Mouse (Mus musculus) MEL (cell line): Measurements from ENCODE around the gene Cdkn2a. TPM values are rescaled to one million over a fixed set of nuclear protein-coding genes. Genes with fewer than 3 reads are reported as not detected.

ENCODE experiments used
- DNase-seq: peaks from one replicate; pipeline ENCODE4 v3.0.0; 2011; ENCODE audit warnings: low read depth, low spot score
- H3K27ac ChIP-seq: 2 replicates; pipeline ENCODE4 v1.5.1; 2012; ENCODE audit warnings: low read depth, mild to moderate bottlenecking, control low read depth, low read length, moderate library complexity; ENCODE audit not compliant: control insufficient read depth
- H3K27me3 ChIP-seq, 2 experiments: fragments of 150-350 bp in 1 of 2; sonication (generic) in 1 of 2; 2 replicates each; pipeline ENCODE4 v1.6.1; 2012; ENCODE audit warnings: low read length in 2 of 2, mild to moderate bottlenecking in 2 of 2, improper control_type of control experiment in 1 of 2, moderate library complexity in 1 of 2; ENCODE audit not compliant: insufficient read depth in 2 of 2, control insufficient read depth in 1 of 2
- H3K36me3 ChIP-seq, 2 experiments: 2 replicates each; pipeline ENCODE4 v1.6.1; 2012 to 2014; ENCODE audit warnings: low read length in 2 of 2, improper control_type of control experiment in 1 of 2, inconsistent platforms in 1 of 2, mild to moderate bottlenecking in 1 of 2; ENCODE audit not compliant: insufficient read depth in 2 of 2, control insufficient read depth in 1 of 2
- H3K4me1 ChIP-seq, 2 experiments: fragments of 150-350 bp in 1 of 2; sonication (generic) in 1 of 2; 2 replicates each; pipeline ENCODE4 v1.6.1; 2012; ENCODE audit warnings: low read length in 2 of 2, improper control_type of control experiment in 1 of 2, mild to moderate bottlenecking in 1 of 2; ENCODE audit not compliant: insufficient read depth in 2 of 2, control insufficient read depth in 1 of 2
- H3K4me3 ChIP-seq, 2 experiments: fragments of 150-350 bp in 1 of 2; sonication (generic) in 1 of 2; 2 replicates each; pipeline ENCODE4 v1.5.1; 2012; ENCODE audit warnings: low read depth in 2 of 2, low read length in 2 of 2, mild to moderate bottlenecking in 2 of 2, moderate library complexity in 2 of 2, control low read depth in 1 of 2, improper control_type of control experiment in 1 of 2; ENCODE audit not compliant: control insufficient read depth in 1 of 2, insufficient read depth in 1 of 2
- H3K79me2 ChIP-seq: 2 replicates; pipeline ENCODE4 v1.6.1; 2012; ENCODE audit warnings: mild to moderate bottlenecking, low read length, moderate library complexity; ENCODE audit not compliant: control insufficient read depth, poor library complexity, insufficient read depth
- H3K9ac ChIP-seq: 2 replicates; pipeline ENCODE4 v1.6.1; 2012; ENCODE audit warnings: low read depth, mild to moderate bottlenecking, control low read depth, low read length, moderate library complexity; ENCODE audit not compliant: control insufficient read depth, poor library complexity, severe bottlenecking
- H3K9me3 ChIP-seq: fragments of 150-350 bp; sonication (generic); replicated peaks from 2 replicates; pipeline ENCODE4 v1.6.1; 2012; ENCODE audit warnings: mild to moderate bottlenecking, low read length, improper control_type of control experiment, moderate library complexity; ENCODE audit not compliant: insufficient read depth
- BHLHE40 ChIP-seq: IDR thresholded peaks from 2 replicates; pipeline ENCODE4 v1.6.1; 2012; ENCODE audit warnings: low read depth, mild to moderate bottlenecking, inconsistent platforms, low read length, improper control_type of control experiment, borderline replicate concordance
- CHD2 ChIP-seq: IDR thresholded peaks from 2 replicates; pipeline ENCODE4 v1.6.1; 2011; ENCODE audit warnings: low read length, improper control_type of control experiment
- E2F4 ChIP-seq: IDR thresholded peaks from 2 replicates; pipeline ENCODE4 v1.6.1; 2011; ENCODE audit warnings: low read depth, low read length, improper control_type of control experiment, borderline replicate concordance
- EP300 ChIP-seq, 2 experiments: IDR thresholded peaks; 2 replicates each; pipeline ENCODE4 v1.6.1; 2011; ENCODE audit warnings: improper control_type of control experiment in 2 of 2, low read length in 2 of 2, low read depth in 1 of 2, mild to moderate bottlenecking in 1 of 2
- ETS1 ChIP-seq: IDR thresholded peaks from 2 replicates; pipeline ENCODE4 v1.6.1; 2012; ENCODE audit warnings: low read depth, mild to moderate bottlenecking, inconsistent platforms, low read length, improper control_type of control experiment, moderate library complexity
- GABPA ChIP-seq: IDR thresholded peaks from 2 replicates; pipeline ENCODE4 v1.6.1; 2012; ENCODE audit warnings: low read depth, mild to moderate bottlenecking, inconsistent platforms, low read length, improper control_type of control experiment, moderate library complexity
- GATA1 ChIP-seq: IDR thresholded peaks from 2 replicates; pipeline ENCODE4 v1.6.1; 2011; ENCODE audit warnings: low read depth, low read length, improper control_type of control experiment
- HCFC1 ChIP-seq: IDR thresholded peaks from 2 replicates; pipeline ENCODE4 v1.6.1; 2012; ENCODE audit warnings: low read depth, mild to moderate bottlenecking, inconsistent platforms, low read length, improper control_type of control experiment, moderate library complexity
- JUND ChIP-seq: IDR thresholded peaks from 2 replicates; pipeline ENCODE4 v1.6.1; 2011; ENCODE audit warnings: low read depth, mild to moderate bottlenecking, improper control_type of control experiment, low read length
- MAX ChIP-seq: IDR thresholded peaks from 2 replicates; pipeline ENCODE4 v1.6.1; 2011; ENCODE audit warnings: low read length, improper control_type of control experiment
- MAZ ChIP-seq: IDR thresholded peaks from 2 replicates; pipeline ENCODE4 v1.6.1; 2012; ENCODE audit warnings: low read depth, mild to moderate bottlenecking, inconsistent platforms, low read length, improper control_type of control experiment
- MXI1 ChIP-seq: IDR thresholded peaks from 2 replicates; pipeline ENCODE4 v1.6.1; 2011; ENCODE audit warnings: mild to moderate bottlenecking, low read depth, low read length, improper control_type of control experiment
- MYC ChIP-seq: IDR thresholded peaks from 2 replicates; pipeline ENCODE4 v1.6.1; 2011; ENCODE audit warnings: low read depth, mild to moderate bottlenecking, low read length, improper control_type of control experiment, moderate library complexity
- NELFE ChIP-seq: IDR thresholded peaks from 2 replicates; pipeline ENCODE4 v1.6.1; 2011; ENCODE audit warnings: low read depth, low read length, improper control_type of control experiment
- NRF1 ChIP-seq: IDR thresholded peaks from 2 replicates; pipeline ENCODE4 v1.6.1; 2014; ENCODE audit warnings: low read depth, mild to moderate bottlenecking, inconsistent platforms, low read length, improper control_type of control experiment, moderate library complexity; ENCODE audit not compliant: poor library complexity, insufficient read depth, severe bottlenecking
- POLR2A ChIP-seq, 2 experiments: IDR thresholded peaks; 2 replicates each; pipeline ENCODE4 v1.6.1; 2011 to 2012; ENCODE audit warnings: low read length in 2 of 2, mild to moderate bottlenecking in 2 of 2, control low read depth in 1 of 2, improper control_type of control experiment in 1 of 2, low read depth in 1 of 2, moderate library complexity in 1 of 2; ENCODE audit not compliant: control insufficient read depth in 1 of 2, insufficient read depth in 1 of 2, poor library complexity in 1 of 2
- RCOR1 ChIP-seq: IDR thresholded peaks from 2 replicates; pipeline ENCODE4 v1.6.1; 2012; ENCODE audit warnings: low read depth, mild to moderate bottlenecking, inconsistent platforms, low read length, improper control_type of control experiment
- SIN3A ChIP-seq: IDR thresholded peaks from 2 replicates; pipeline ENCODE4 v1.6.1; 2012; ENCODE audit warnings: low read length, improper control_type of control experiment, inconsistent platforms
- TAL1 ChIP-seq: IDR thresholded peaks from 2 replicates; pipeline ENCODE4 v1.6.1; 2012; ENCODE audit warnings: mild to moderate bottlenecking, inconsistent platforms, low read length, moderate library complexity, mixed read lengths
- TBP ChIP-seq: IDR thresholded peaks from 2 replicates; pipeline ENCODE4 v1.8.0; 2011; ENCODE audit warnings: low read depth, low read length, improper control_type of control experiment
- TCF12 ChIP-seq: IDR thresholded peaks from 2 replicates; pipeline ENCODE4 v1.6.1; 2014; ENCODE audit warnings: low read depth, mild to moderate bottlenecking, inconsistent platforms, low read length, improper control_type of control experiment, moderate library complexity
- ZKSCAN1 ChIP-seq: IDR thresholded peaks from 2 replicates; pipeline ENCODE4 v1.6.1; 2012; ENCODE audit warnings: low read depth, mild to moderate bottlenecking, inconsistent platforms, low read length, improper control_type of control experiment, moderate library complexity
- ZMIZ1 ChIP-seq: IDR thresholded peaks from 2 replicates; pipeline ENCODE4 v1.6.1; 2012; ENCODE audit warnings: low read depth, mild to moderate bottlenecking, inconsistent platforms, low read length, improper control_type of control experiment, moderate library complexity
- polyA plus RNA-seq, 2 experiments: library from polyadenylated mRNA; stranded (reverse) in 1 of 2; unstranded in 1 of 2; fragments of >175 nt in 1 of 2; fragments of >200 nt in 1 of 2; gene quantifications; 2 replicates each; pipeline versions ENCODE4 v1.2.1 to v1.2.4; 2012; ENCODE audit warnings: low replicate concordance in 2 of 2, low read depth in 1 of 2; ENCODE audit not compliant: insufficient read length in 2 of 2, insufficient read depth in 1 of 2, missing spikeins in 1 of 2
- total RNA-seq: library from RNA; depleted of rRNA; stranded (reverse); fragments of 300-350 nt; gene quantifications from 2 replicates; pipeline ENCODE4 v1.2.3, GENCODE M21; 2012

The Cdkn2a gene
- total and polyA plus RNA-seq, 3 experiments = 163 to 355 TPM; not detected in 1

DNA sequence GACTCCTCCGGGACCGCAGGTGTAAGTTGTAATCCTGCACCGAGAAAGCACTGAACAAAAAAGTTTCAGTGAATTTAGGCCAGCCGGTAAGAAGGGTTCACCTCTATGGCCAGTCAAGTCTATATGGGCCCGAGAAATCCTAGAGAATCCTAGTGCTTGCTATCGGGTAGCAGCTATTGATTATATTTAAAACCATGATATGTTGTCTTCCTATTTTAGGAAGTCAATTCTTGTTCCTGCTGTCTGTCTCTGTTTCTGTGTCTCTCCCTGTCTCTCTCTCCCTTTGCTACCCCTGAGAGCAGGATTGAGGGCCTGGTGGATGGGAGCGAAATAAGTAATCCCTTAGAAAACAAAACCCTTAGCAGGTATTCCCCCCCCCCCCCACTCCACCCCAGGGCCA lies 937 bp downstream of the Cdkn2a start:
- H3K9ac ChIP-seq = peak overlapping the region; percentile 92
- H3K79me2 ChIP-seq = peaks cover 74% of the 10 kb centered on the region
- H3K4me3 ChIP-seq = peak overlapping the region; percentile 89 to 90
- H3K27ac ChIP-seq = peak overlapping the region; percentile 74
- peaks cover 14 to 59% of the 10 kb centered on the region in 2 experiments for H3K36me3 ChIP-seq
- no peaks in the 10 kb centered on the region for H3K9me3 ChIP-seq
- H3K4me1 ChIP-seq = peaks cover 11 to 25% of the 10 kb centered on the region in 2 experiments
- DNase-seq = peak; percentile 74
- H3K27me3 ChIP-seq = no peaks in the 10 kb centered on the region
- TF ChIP-seq GATA1 (0 out of 2 replicates have a peak, but pooled peaks have one; percentile 2), TBP (peak; percentile 7; the same call in 1 of the 2 replicates), BHLHE40 (no peak)
- TF ChIP-seq, all 39 proteins: peak for 2

- DNase-seq = no peak
- Histone ChIP-seq H3K9me3 (no peaks in the 10 kb centered on the region), H3K36me3 (peaks cover 0 to 45% of the 10 kb centered on the region in 2 experiments; a peak in 3 of 4 replicates), H3K79me2 (peaks cover 52% of the 10 kb centered on the region), H3K4me3 (no peak overlapping the region), H3K27ac (no peak overlapping the region), H3K27me3 (no peaks in the 10 kb centered on the region), H3K4me1 (peaks cover 6 to 26% of the 10 kb centered on the region in 2 experiments), H3K9ac (no peak overlapping the region)
- TF ChIP-seq GATA1 (peak; percentile 63), CHD2 (no peak), ETS1 (peak; percentile 38; the same call in 1 of the 2 replicates), EP300 (IDR thresholded peaks at IDR 0.05; ENCODE audit: low read depth in 1 of 2, low read length in 2 of 2) (peak; percentile 16 to 18; a peak in 1 of 4 replicates)
Measured at GRCm38 (mm10) chr4:89289028-89289427, 5.4 kb downstream of the Cdkn2a start.

DNA sequence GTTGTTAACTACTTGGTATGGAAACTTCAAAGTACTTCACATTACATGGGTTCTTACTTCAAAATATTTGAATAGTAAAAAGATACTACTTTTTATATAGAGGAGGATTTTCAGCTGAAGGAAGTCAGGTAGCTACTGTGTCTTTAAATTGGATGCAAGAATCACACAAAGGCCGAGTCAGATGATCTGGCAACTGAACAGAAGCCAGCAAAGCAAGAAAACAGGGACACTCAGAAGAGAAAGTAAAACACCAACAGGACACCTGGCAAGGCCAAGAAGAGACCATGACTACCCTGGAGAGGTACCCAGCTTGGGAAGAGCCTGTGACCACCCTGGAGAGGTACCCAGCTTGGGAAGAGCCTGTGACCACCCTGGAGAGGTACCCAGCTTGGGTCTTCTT lies 7.9 kb downstream of the Cdkn2a start:
- H3K27me3 ChIP-seq = no peaks in the 10 kb centered on the region
- H3K4me3 ChIP-seq = no peak overlapping the region
- peaks cover 8 to 31% of the 10 kb centered on the region in 2 experiments for H3K4me1 ChIP-seq
- H3K79me2 ChIP-seq = peaks cover 36% of the 10 kb centered on the region
- H3K9ac ChIP-seq = no peak overlapping the region
- no peak for TF ChIP-seq ETS1
- TF ChIP-seq ZMIZ1 = no peak
- no peak for TF ChIP-seq GABPA
- TF ChIP-seq NRF1 = no peak
- no peak for TF ChIP-seq E2F4
- no peak for TF ChIP-seq NELFE
- no peak for TF ChIP-seq MYC
- no peak for TF ChIP-seq JUND
- no peak for TF ChIP-seq MXI1
- no peak for TF ChIP-seq RCOR1
- TF ChIP-seq TAL1 = no peak
- TF ChIP-seq HCFC1 = no peak
- no peak for TF ChIP-seq MAZ
- TF ChIP-seq TBP = no peak
- TF ChIP-seq ZKSCAN1 = no peak
- no peak for TF ChIP-seq TCF12
- TF ChIP-seq SIN3A = no peak
- TF ChIP-seq MAX = no peak
- TF ChIP-seq POLR2A (IDR thresholded peaks at IDR 0.05; ENCODE audit: control insufficient read depth in 1 of 2, insufficient read depth in 1 of 2, low read depth in 1 of 2, low read length in 2 of 2, poor library complexity in 1 of 2) = no peak
- peaks cover 0 to 46% of the 10 kb centered on the region in 2 experiments; a peak in 3 of 4 replicates for H3K36me3 ChIP-seq
- H3K9me3 ChIP-seq = no peaks in the 10 kb centered on the region
- DNase-seq = no peak
- H3K27ac ChIP-seq = peak overlapping the region; percentile 22; the same call in 1 of the 2 replicates
